Comparison of ENCODE assay signal across 22 mouse cellular contexts in the genomic region with DNA sequence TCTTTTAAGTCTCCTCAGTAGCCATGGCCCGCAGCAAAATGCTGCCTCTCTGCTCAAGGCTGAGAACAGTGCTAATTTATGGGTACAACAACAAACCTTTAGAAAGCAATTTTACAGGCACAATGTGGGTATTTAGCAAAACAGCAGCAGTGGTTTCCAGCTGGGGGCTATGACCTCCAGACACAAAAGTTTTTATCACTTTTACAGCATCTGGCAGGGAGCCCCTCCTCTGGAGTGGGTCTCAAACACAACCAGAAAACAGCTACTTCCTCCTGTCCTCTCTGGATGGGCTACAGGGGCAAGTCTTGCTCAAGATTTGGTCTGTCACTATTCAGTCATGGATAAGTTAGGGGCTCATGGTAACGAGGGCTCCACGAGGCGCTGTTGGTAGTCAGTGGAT.
DNase-seq lines count a peak whose midpoint lies in the region; ATAC-seq lines count a peak whose summit lies in the region.
"Had no signal": no experiment of that assay in that cellular context is flagged by ENCODE, and none has a peak within 500 bp of the region (broad histone marks: within the 10 kb centered on the region; RNA-seq: fewer than 3 reads in every experiment).

No protein-coding gene starts in this region.

- no peak overlapping the region for H3K4me3 ChIP-seq in heart, embryonic 11.5 days (ENCODE audit: low read depth, low read length)
- H3K4me3 ChIP-seq: embryonic facial prominence, embryonic 15.5 days; erythroblast, embryonic 14.5 days; forebrain, embryonic 10.5 days; gastrocnemius, adult 2 months; hindbrain, embryonic 12.5 days had no signal

- H3K27me3 ChIP-seq in heart, embryonic 11.5 days (ENCODE audit: control insufficient read depth, insufficient read depth, low read length), result no peaks in the 10 kb centered on the region
- H3K27me3 ChIP-seq: embryonic facial prominence, embryonic 15.5 days; hindbrain, embryonic 12.5 days had no signal

- H3K27ac ChIP-seq in heart, embryonic 11.5 days (ENCODE audit: low read depth, low read length), result no peak overlapping the region
- H3K27ac ChIP-seq: embryonic facial prominence, embryonic 15.5 days; forebrain, embryonic 10.5 days; gastrocnemius, adult 2 months; hindbrain, embryonic 12.5 days had no signal

- no peak overlapping the region for H3K4me2 ChIP-seq in heart, embryonic 11.5 days
- H3K4me2 ChIP-seq: embryonic facial prominence, embryonic 15.5 days; hindbrain, embryonic 12.5 days had no signal

- ATAC-seq in heart, embryonic 11.5 days (replicated peaks; ENCODE audit: insufficient number of reproducible peaks, low FRiP score, low TSS enrichment), result no peak
- ATAC-seq: forebrain, embryonic 16.5 days; hindbrain, embryonic 16.5 days had no signal

- no peaks in the 10 kb centered on the region for H3K9me3 ChIP-seq in heart, embryonic 11.5 days (replicated peaks; ENCODE audit: control insufficient read depth, low read length)
- H3K9me3 ChIP-seq: embryonic facial prominence, embryonic 15.5 days; forebrain, embryonic 10.5 days; hindbrain, embryonic 12.5 days had no signal

- DNase-seq in heart, adult 11 months, result peak; percentile 79
- peak; percentile 44 for DNase-seq in kidney, postnatal 14 days
- DNase-seq in kidney, adult 11 months, result no peak
- peak; percentile 39 for DNase-seq in R1 (ENCODE audit: low read depth, low spot score)
- peak; percentile 22 for DNase-seq in ZHBTc4 (ENCODE audit: low read depth, low spot score)
- DNase-seq in urinary bladder, postnatal 25 days (ENCODE audit: low spot score), result no peak
- no peak for DNase-seq in right cerebral cortex, postnatal 10 days (ENCODE audit: low spot score in 2 of 2)
- DNase-seq: adrenal gland, postnatal 10 days; cerebellum, adult 11 months; cerebellum, adult 8-10 months; cerebellum, postnatal 14 days; gastrocnemius, adult 2 months; gastrocnemius, postnatal 25 days; heart, postnatal 10 days; heart, postnatal 4 days had no signal

- 72% methylated on average over 4 of the region's 4 CpGs for WGBS in heart, embryonic 11.5 days (ENCODE audit: insufficient replicate concordance)

- no peaks in the 10 kb centered on the region for H3K36me3 ChIP-seq in heart, embryonic 11.5 days (ENCODE audit: control insufficient read depth, insufficient read depth, low read length)
- H3K36me3 ChIP-seq: embryonic facial prominence, embryonic 15.5 days; forebrain, embryonic 10.5 days; hindbrain, embryonic 12.5 days had no signal

- H3K4me1 ChIP-seq in heart, embryonic 11.5 days (ENCODE audit: control insufficient read depth, insufficient read depth, low read length), result no peaks in the 10 kb centered on the region
- H3K4me1 ChIP-seq: embryonic facial prominence, embryonic 15.5 days; hindbrain, embryonic 12.5 days had no signal

- no peak overlapping the region for H3K9ac ChIP-seq in heart, embryonic 11.5 days (ENCODE audit: low read depth, low read length)
- H3K9ac ChIP-seq: embryonic facial prominence, embryonic 15.5 days; hindbrain, embryonic 12.5 days had no signal

Comparison
In these comparisons a context has a peak if more than half of its experiments do, and no peak if none do; other contexts are left out.
1. DNase-seq: peak in heart, adult 11 months (single experiment), kidney, postnatal 14 days (single experiment), R1 (single experiment) and ZHBTc4 (single experiment); none in kidney, adult 11 months (single experiment), urinary bladder, postnatal 25 days (single experiment) and right cerebral cortex, postnatal 10 days (0 of 2).